Mouse (Mus musculus) stomach, postnatal 0 days (tissue): Measurements from ENCODE around the gene Defb22.

ENCODE experiments used
- CTCF ChIP-seq: IDR thresholded peaks from 2 replicates; pipeline ENCODE4 v1.5.1; 2016; ENCODE audit warnings: antibody characterized with exemption, low read depth, mild to moderate bottlenecking, moderate library complexity
- EP300 ChIP-seq: optimal IDR thresholded peaks from 2 replicates; pipeline ENCODE3; 2016; ENCODE audit warnings: antibody characterized with exemption

DNA sequence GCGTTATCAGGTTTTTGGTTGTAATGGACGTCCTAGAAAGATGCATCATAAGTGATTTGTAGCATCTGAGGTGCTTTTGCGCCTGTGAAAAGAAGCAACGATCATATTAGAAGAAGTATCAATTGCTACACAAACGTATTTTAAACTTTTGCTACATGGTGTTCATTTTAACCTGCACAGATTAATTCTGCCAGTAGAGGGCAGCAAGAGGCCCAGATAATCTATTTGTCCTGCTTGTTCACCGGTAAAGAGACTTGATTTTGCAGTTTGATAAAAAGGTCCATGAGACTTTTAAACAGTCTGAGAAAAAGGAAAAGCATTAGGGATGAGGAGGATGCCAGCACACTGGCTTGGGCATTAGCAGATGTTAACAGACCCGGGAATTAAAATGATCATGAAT is 19.0 kb downstream of the Defb22 start:
- TF ChIP-seq CTCF (peak; percentile 85), EP300 (no peak)
